Mouse (Mus musculus) pancreas, adult 10 weeks (tissue): ENCODE measurements around the gene Ambp. TPM values are rescaled to one million over a fixed set of nuclear protein-coding genes. Genes with fewer than 3 reads are reported as not detected.

Experiments used
- polyA plus RNA-seq: library from polyadenylated mRNA; stranded (reverse); fragments of 350-450 nt; fragmentation: Illumina TruSeq; extraction: RNeasy Lipid Tissue Mini Kit (QIAGEN cat#74804); gene quantifications from one replicate; pipeline ENCODE4 v1.2.3, GENCODE M21; 2015; ENCODE audit warnings: low read depth, low replicate concordance; ENCODE audit not compliant: insufficient read depth

The Ambp gene
- polyA plus RNA-seq = 16.4 TPM

GRCm38 (mm10) chr4:63154699-63155098 is at the start of gene Ambp:
Ambp (minus strand) TSS chr4:63154799.

GRCm38 (mm10) chr4:63171969-63172685 is 17.5 kb upstream of the Ambp start, which contains the start of gene Kif12:
Kif12 (minus strand) TSS chr4:63172131.

Other genes with a start within 250 kb of the Ambp start
- gene Zfp618, start 189.2 kb downstream of the Ambp start, polyA plus RNA-seq = 1.1 TPM
- 21.7 TPM for gene Kif12, start 17.3 kb upstream of the Ambp start, polyA plus RNA-seq
- gene Col27a1, start 59.2 kb upstream of the Ambp start, polyA plus RNA-seq = 3.1 TPM
- gene Orm1, start 189.8 kb upstream of the Ambp start, polyA plus RNA-seq = 1.6 TPM
- not detected for gene Orm3, start 201.4 kb upstream of the Ambp start, polyA plus RNA-seq
- gene Orm2, start 207.7 kb upstream of the Ambp start, polyA plus RNA-seq = not detected
- 1.4 TPM for gene Akna, start 248.6 kb upstream of the Ambp start, polyA plus RNA-seq